1 mouse cellular context compared by ENCODE assay signal in genomic region chr11:54054257-54054656, GRCm38 (mm10).
TF ChIP-seq lines count a peak whose summit lies in the region.

No protein-coding gene starts in this region.

TF ChIP-seq in CH12.LX, 34 proteins besides CTCF, POLR2A, EP300 and RAD21 (continued from another document):
- TF ChIP-seq JUN (IDR thresholded peaks at IDR 0.05; ENCODE audit: insufficient read depth, low read depth, low read length) (no peak), CHD1 (IDR thresholded peaks at IDR 0.05; ENCODE audit: low read depth, low read length) (no peak), RCOR1 (conservative IDR thresholded peaks at IDR 0.05; ENCODE audit: low read depth, low read length) (no peak), TBP (conservative IDR thresholded peaks at IDR 0.05; ENCODE audit: low read depth, low read length) (no peak), KAT2A (IDR thresholded peaks at IDR 0.05; ENCODE audit: insufficient replicate concordance, low read length) (no peak), NRF1 (IDR thresholded peaks at IDR 0.05; ENCODE audit: low read depth, low read length) (no peak), MEF2A (IDR thresholded peaks at IDR 0.05; ENCODE audit: borderline replicate concordance, low read depth, low read length) (no peak), MXI1 (IDR thresholded peaks at IDR 0.05; ENCODE audit: low read depth, low read length) (no peak), CHD2 (IDR thresholded peaks at IDR 0.05; ENCODE audit: low read length) (no peak), SIN3A (IDR thresholded peaks at IDR 0.05; ENCODE audit: low read length) (no peak), TCF12 (IDR thresholded peaks at IDR 0.05; ENCODE audit: low read depth, low read length) (no peak), UBTF (IDR thresholded peaks at IDR 0.05; ENCODE audit: low read depth, low read length) (no peak), ZMIZ1 (IDR thresholded peaks at IDR 0.05; ENCODE audit: low read depth, low read length) (no peak), MAZ (IDR thresholded peaks at IDR 0.05; ENCODE audit: low read depth, low read length) (no peak), USF2 (conservative IDR thresholded peaks at IDR 0.05; ENCODE audit: low read depth, low read length) (no peak), POLR2AphosphoS2 (IDR thresholded peaks at IDR 0.05; ENCODE audit: low read depth, low read length) (no peak), E2F4 (IDR thresholded peaks at IDR 0.05; ENCODE audit: insufficient replicate concordance, low read depth, low read length) (0 out of 2 replicates have a peak, but pooled peaks have one; percentile 36), SMC3 (IDR thresholded peaks at IDR 0.05; ENCODE audit: low read depth, low read length) (peak; percentile 88), USF1 (IDR thresholded peaks at IDR 0.05; ENCODE audit: low read depth, low read length) (no peak), PAX5 (IDR thresholded peaks at IDR 0.05; ENCODE audit: low read length) (no peak), JUND (conservative IDR thresholded peaks at IDR 0.05; ENCODE audit: low read depth, low read length) (no peak)
TF ChIP-seq in CH12.LX: peak in this region for 5.
